Mouse (Mus musculus) T-cell, adult 2 months (primary cell): Measurements from ENCODE around the gene Bclaf1.

Source experiments
- DNase-seq: peaks from one replicate; pipeline ENCODE4 v3.0.0; 2022; ENCODE audit warnings: low spot score

The Bclaf1 gene

GRCm38 (mm10) chr10:20311918-20312735 is at the start of gene Bclaf1:
Gene Bclaf1 (plus strand): TSS chr10:20312469.
- peak; percentile 100 for DNase-seq

- peak; percentile 53 for DNase-seq
Measured at GRCm38 (mm10) chr10:20262896-20263295, 49.4 kb upstream of the Bclaf1 start.

GRCm38 (mm10) chr10:20264479-20264878 is 47.8 kb upstream of the Bclaf1 start:
- no peak for DNase-seq

GRCm38 (mm10) chr10:20267032-20267431 is 45.2 kb upstream of the Bclaf1 start:
- DNase-seq, result peak; percentile 43

GRCm38 (mm10) chr10:20268945-20269344 is 43.3 kb upstream of the Bclaf1 start:
- no peak for DNase-seq

- DNase-seq, result no peak
Measured at GRCm38 (mm10) chr10:20272380-20272779, 39.9 kb upstream of the Bclaf1 start.

GRCm38 (mm10) chr10:20273278-20273677 is 39.0 kb upstream of the Bclaf1 start:
- DNase-seq, result no peak

GRCm38 (mm10) chr10:20274022-20274421 is 38.2 kb upstream of the Bclaf1 start:
- DNase-seq, result no peak

- peak; percentile 74 for DNase-seq
Measured at GRCm38 (mm10) chr10:20281456-20281855, 30.8 kb upstream of the Bclaf1 start.

- DNase-seq, result no peak
Measured at GRCm38 (mm10) chr10:20285289-20285975, 26.8 kb upstream of the Bclaf1 start.

- no peak for DNase-seq
Measured at GRCm38 (mm10) chr10:20285994-20286836, 26.1 kb upstream of the Bclaf1 start.

GRCm38 (mm10) chr10:20287369-20287768 is 24.9 kb upstream of the Bclaf1 start:
- no peak for DNase-seq

- DNase-seq, result peak; percentile 60
Measured at GRCm38 (mm10) chr10:20290467-20290883, 21.8 kb upstream of the Bclaf1 start.

- DNase-seq, result peak; percentile 20
Measured at GRCm38 (mm10) chr10:20295961-20296360, 16.3 kb upstream of the Bclaf1 start.

GRCm38 (mm10) chr10:20298152-20298920 is 13.9 kb upstream of the Bclaf1 start:
- DNase-seq, result no peak

- DNase-seq, result no peak
Measured at GRCm38 (mm10) chr10:20299114-20299513, 13.2 kb upstream of the Bclaf1 start.

- DNase-seq, result no peak
Measured at GRCm38 (mm10) chr10:20310969-20311769, 1.1 kb upstream of the Bclaf1 start.

- peak; percentile 91 for DNase-seq
Measured at GRCm38 (mm10) chr10:20312736-20313301, 550 bp downstream of the Bclaf1 start.

- DNase-seq, result no peak
Measured at GRCm38 (mm10) chr10:20313447-20313846, 1.2 kb downstream of the Bclaf1 start.

GRCm38 (mm10) chr10:20313941-20314340 is 1.7 kb downstream of the Bclaf1 start:
- DNase-seq, result no peak
